Mouse (Mus musculus) hindbrain, embryonic 13.5 days (tissue): ENCODE measurements around the gene Chst11. TPM values are rescaled to one million over a fixed set of nuclear protein-coding genes. Genes with fewer than 3 reads are reported as not detected.

Source experiments
- ATAC-seq: fragments of 200-750 bp; cut with Nextera tagmentation; 2 replicates; pipeline ENCODE4 v1.8.0; 2017; ENCODE audit warnings: moderate TSS enrichment; ENCODE audit not compliant: low FRiP score
- H3K27ac ChIP-seq: fragments of 300-500 bp; sonication (generic); 2 replicates; pipeline ENCODE4 v1.5.1; 2015; ENCODE audit warnings: inconsistent platforms, mild to moderate bottlenecking, moderate library complexity
- H3K27me3 ChIP-seq: fragments of 300-500 bp; sonication (generic); 2 replicates; pipeline ENCODE4 v1.6.1; 2015; ENCODE audit warnings: mild to moderate bottlenecking, inconsistent platforms
- H3K36me3 ChIP-seq: fragments of 300-500 bp; sonication (generic); 2 replicates; pipeline ENCODE4 v1.6.1; 2015; ENCODE audit warnings: mild to moderate bottlenecking, inconsistent platforms
- H3K4me1 ChIP-seq: fragments of 300-500 bp; sonication (generic); replicated peaks from 2 replicates; pipeline ENCODE4 v1.6.1; 2015; ENCODE audit warnings: inconsistent platforms
- H3K4me2 ChIP-seq: fragments of 300-500 bp; sonication (generic); 2 replicates; pipeline ENCODE4 v1.6.1; 2015; ENCODE audit warnings: inconsistent platforms, mild to moderate bottlenecking, moderate library complexity
- H3K4me3 ChIP-seq: fragments of 300-500 bp; sonication (generic); 2 replicates; pipeline ENCODE4 v1.5.1; 2015; ENCODE audit warnings: mild to moderate bottlenecking, inconsistent platforms
- H3K9ac ChIP-seq: fragments of 300-500 bp; sonication (generic); 2 replicates; pipeline ENCODE4 v1.6.1; 2015; ENCODE audit warnings: mild to moderate bottlenecking, inconsistent platforms
- H3K9me3 ChIP-seq: fragments of 300-500 bp; sonication (generic); 2 replicates; pipeline ENCODE4 v1.6.1; 2016; ENCODE audit warnings: inconsistent platforms
- WGBS: fragments of 180-500 bp; shearing (Covaris S2); methylation state at CpG from one replicate; pipeline ENCODE4 v1.1.7; 2015; 5-methylcytosine and 5-hydroxymethylcytosine counted together
- polyA plus RNA-seq: library from polyadenylated mRNA; unstranded; fragments of >200 nt; fragmentation: Nextera tagmentation; extraction: Ambion mirVana; gene quantifications from 2 replicates; pipeline ENCODE4 v1.2.1, GENCODE M21; 2015

Chst11 gene
- polyA plus RNA-seq, 1 experiment from 2014 or later: 2.7 TPM

DNA sequence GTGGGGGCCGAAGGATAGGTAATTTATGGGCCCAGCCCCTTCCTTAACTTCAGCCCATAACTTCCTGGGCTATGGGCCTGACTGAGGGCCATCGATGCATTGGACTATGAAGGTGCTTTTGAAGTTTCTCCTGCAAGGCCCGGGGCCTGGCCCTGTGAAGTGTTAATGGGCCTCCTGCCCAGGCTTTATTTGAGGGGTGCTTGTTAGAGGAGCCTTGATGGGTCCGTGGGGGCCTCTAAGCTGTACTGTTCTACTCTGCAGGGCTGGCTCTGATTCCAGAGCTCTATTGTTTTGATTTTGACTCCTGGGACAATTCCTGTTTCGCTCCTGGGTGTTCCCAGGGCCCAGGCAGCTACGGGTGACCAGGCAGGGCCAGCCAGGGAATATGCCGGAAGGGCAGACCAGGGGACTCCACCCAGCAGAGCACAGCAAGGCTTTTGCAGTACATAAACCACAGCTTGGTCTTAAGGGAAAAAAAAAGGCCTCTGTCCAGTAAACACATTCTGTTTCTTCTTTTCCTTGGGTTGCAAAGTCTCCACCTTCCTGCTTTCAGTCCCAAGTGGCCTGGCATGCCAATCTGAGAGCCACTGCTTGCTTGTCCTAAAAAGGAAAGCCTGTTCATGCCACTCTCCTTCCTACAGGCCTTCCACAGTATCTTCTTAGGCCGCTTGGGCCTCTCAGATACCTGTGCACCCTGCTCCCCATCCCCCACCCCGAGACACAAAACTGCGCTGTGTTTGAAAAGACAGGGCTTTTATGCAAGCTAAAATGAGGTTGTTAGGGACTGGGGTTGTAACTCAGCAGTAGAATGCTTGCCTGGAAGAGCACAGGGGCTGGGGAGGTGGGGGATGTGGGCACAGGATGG lies 57.5 kb downstream of the Chst11 start:
- Histone ChIP-seq H3K27me3 (no peaks in the 10 kb centered on the region), H3K4me2 (no peak overlapping the region), H3K9ac (no peak overlapping the region), H3K36me3 (no peaks in the 10 kb centered on the region), H3K9me3 (no peaks in the 10 kb centered on the region), H3K4me1 (peaks cover 25% of the 10 kb centered on the region), H3K27ac (peak overlapping the region; percentile 36), H3K4me3 (no peak overlapping the region)
- 20% methylated on average over 10 of the region's 10 CpGs for WGBS
- peak; percentile 51; the same call in 1 of the 2 replicates for ATAC-seq

DNA sequence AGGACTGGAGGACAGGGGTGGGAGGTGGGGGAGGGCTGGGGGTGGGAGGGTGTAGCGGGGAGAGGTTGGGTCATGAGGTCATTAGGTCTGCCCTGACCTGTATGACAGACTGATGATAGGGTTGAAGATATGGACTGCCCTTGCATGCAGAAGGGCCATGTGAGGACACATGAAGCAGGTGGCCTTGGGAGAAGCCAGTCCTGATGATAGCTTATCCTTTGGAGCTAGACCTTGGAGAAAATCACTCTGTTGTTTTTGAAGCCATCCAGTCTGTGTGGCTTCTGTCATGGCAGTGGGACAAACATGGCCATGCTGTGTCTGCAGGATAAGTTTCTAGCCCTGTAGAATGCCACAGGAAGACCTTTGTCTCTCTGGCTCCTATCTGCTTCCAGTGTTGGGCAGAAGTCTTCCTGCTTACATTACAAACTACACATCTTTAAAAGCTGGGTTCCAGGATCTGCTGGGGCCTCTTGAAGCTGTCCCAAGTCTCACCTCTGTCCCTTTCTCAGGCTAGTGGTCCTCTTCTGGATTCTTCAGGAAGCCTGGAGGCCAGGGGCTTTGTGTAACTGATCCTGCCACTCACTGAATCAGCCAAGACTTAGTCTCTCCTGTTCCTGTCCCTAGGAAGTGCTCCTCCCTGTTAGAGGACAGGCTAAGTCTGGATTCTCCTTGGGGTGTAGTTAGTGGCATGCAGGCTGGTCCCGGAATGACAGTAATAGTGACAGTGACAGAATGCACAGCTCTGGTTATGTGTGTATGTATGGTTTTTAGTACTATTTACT lies 58.4 kb downstream of the Chst11 start:
- Histone ChIP-seq H3K9ac (no peak overlapping the region), H3K4me3 (no peak overlapping the region)

DNA sequence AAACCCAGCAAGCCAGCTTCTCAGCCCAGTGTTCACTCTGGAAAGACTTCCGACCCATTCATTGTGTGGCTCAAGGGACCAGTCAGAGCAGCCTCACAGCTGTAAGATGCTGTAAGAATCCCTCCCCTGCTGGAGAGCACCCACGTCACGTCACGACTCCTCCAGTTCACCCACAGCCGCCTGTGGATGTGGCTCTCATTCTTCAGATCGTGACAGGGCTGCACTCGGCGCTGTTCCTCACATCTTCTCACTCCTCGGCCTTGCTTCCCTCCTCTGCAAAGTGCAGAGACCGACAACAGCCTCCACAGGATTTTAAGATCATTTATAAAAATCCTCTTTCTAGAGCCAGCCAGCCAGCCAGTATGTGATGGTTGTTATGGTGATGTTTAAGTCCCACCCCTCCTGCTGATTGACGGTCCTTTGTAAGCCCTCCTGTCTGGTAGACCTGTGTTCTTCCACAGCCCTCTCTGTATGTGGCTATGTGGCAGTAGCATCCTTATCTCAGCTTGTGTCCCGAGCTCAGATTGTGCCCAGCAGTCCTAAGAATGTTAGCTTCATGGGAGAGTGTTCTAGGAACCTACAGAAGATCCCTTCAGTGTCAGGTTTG lies 64.0 kb downstream of the Chst11 start:
- no peaks in the 10 kb centered on the region for H3K36me3 ChIP-seq
- H3K27me3 ChIP-seq: no peaks in the 10 kb centered on the region
- peaks cover 18% of the 10 kb centered on the region for H3K4me1 ChIP-seq
- no peak overlapping the region for H3K4me3 ChIP-seq
- peak overlapping the region; percentile 51 for H3K9ac ChIP-seq
- no peaks in the 10 kb centered on the region for H3K9me3 ChIP-seq
- H3K27ac ChIP-seq: peak overlapping the region; percentile 80
- H3K4me2 ChIP-seq: 0 out of 2 replicates have a peak overlapping the region, but pooled peaks have one; percentile 19
- ATAC-seq: peak; percentile 84
- 45% methylated on average over 12 of the region's 12 CpGs for WGBS

More for the DNA sequence above, 58.4 kb downstream of the Chst11 start:
- WGBS: 55% methylated on average over 2 of the region's 2 CpGs
- Histone ChIP-seq H3K27me3 (no peaks in the 10 kb centered on the region), H3K27ac (peak overlapping the region; percentile 36; the same call in 1 of the 2 replicates), H3K36me3 (no peaks in the 10 kb centered on the region), H3K9me3 (no peaks in the 10 kb centered on the region), H3K4me1 (peaks cover 26% of the 10 kb centered on the region), H3K4me2 (no peak overlapping the region)
- ATAC-seq: no peak

DNA sequence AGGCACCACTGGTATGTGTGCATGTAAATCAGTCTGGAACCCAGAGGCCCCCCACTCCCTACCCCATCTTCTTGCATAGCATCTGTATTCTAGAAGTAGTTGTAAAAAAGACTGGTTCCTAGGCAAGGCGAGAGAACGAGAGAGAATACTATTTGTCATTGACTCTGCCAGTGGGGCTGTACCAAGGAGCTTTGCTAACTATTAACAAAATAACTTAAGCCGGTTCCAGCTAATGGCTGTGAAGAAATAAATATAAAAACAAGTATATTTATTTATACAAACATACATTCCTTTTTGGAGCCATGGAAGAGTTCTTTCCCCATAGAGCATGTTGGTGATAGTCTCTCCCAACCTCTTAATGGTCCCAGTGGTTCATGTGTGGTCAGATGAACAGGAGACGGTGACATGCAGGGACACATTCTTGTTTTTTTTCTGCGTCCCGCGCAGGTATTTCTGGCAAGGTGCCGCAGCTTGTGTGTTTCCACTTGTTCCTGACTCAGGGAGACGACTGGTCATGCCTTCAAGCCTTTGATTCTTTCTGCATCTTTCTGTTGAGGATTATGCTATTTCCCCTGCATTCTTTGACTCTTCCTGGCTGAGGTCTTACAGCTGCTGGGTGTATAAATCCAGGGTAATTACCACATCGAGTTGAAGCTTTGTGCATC lies 68.7 kb downstream of the Chst11 start:
- Histone ChIP-seq H3K4me2 (no peak overlapping the region), H3K4me3 (no peak overlapping the region), H3K9me3 (no peaks in the 10 kb centered on the region), H3K27me3 (no peaks in the 10 kb centered on the region), H3K36me3 (no peaks in the 10 kb centered on the region), H3K27ac (no peak overlapping the region), H3K4me1 (peaks cover 24% of the 10 kb centered on the region), H3K9ac (no peak overlapping the region)
- 89% methylated on average over 10 of the region's 10 CpGs for WGBS
- ATAC-seq: no peak

DNA sequence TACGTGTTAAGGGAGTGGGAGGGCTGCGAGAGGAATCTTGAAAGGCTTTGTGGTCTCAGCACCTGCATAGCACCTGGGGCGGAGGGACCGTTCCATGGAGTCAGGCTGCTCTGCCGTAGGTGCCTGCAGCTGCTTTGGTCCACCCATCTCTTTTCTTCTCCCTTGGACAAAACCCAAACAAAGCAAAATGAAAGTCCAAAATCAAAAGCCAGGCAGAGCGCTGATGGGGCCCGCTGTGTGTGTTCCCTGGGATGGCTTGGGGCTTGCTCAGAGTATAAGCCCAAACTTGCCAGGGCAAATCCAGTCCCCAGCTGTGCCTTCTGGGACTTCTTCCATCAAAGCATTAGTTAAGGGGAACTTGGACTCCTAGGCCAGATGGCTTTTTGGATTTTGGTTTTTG lies 71.0 kb downstream of the Chst11 start:
- WGBS: 80% methylated on average over 7 of the region's 7 CpGs
- no peak overlapping the region for H3K9ac ChIP-seq

DNA sequence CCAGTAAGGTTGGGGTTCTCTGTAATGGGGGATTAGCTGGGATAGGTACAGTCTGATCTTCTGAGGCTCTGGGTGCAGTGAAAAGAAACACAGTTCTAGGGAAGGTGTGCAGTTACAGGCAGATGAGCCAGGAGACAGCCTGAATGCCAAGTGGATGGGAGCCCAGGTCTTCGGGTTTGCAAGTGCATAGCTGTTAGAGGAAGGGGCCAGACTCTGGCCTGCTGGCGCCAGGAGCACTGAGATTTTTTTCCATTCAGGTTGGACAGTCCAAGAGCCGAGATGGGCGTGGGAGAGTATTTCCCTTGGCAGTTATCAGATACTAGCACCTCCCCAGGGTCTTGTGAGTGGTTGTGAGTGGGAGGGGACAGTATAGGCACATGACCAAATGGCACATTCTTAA lies 71.6 kb downstream of the Chst11 start:
- Histone ChIP-seq H3K27ac (no peak overlapping the region), H3K27me3 (no peaks in the 10 kb centered on the region), H3K4me2 (no peak overlapping the region), H3K4me1 (peaks cover 27% of the 10 kb centered on the region), H3K9ac (no peak overlapping the region), H3K4me3 (no peak overlapping the region), H3K9me3 (no peaks in the 10 kb centered on the region), H3K36me3 (no peaks in the 10 kb centered on the region)
- no peak for ATAC-seq
- 79% methylated on average over 4 of the region's 4 CpGs for WGBS

More for the DNA sequence above, 71.0 kb downstream of the Chst11 start:
- Histone ChIP-seq H3K9me3 (no peaks in the 10 kb centered on the region), H3K4me3 (no peak overlapping the region), H3K4me1 (peaks cover 26% of the 10 kb centered on the region), H3K36me3 (no peaks in the 10 kb centered on the region), H3K4me2 (no peak overlapping the region), H3K27ac (no peak overlapping the region), H3K27me3 (no peaks in the 10 kb centered on the region)
- ATAC-seq: no peak

DNA sequence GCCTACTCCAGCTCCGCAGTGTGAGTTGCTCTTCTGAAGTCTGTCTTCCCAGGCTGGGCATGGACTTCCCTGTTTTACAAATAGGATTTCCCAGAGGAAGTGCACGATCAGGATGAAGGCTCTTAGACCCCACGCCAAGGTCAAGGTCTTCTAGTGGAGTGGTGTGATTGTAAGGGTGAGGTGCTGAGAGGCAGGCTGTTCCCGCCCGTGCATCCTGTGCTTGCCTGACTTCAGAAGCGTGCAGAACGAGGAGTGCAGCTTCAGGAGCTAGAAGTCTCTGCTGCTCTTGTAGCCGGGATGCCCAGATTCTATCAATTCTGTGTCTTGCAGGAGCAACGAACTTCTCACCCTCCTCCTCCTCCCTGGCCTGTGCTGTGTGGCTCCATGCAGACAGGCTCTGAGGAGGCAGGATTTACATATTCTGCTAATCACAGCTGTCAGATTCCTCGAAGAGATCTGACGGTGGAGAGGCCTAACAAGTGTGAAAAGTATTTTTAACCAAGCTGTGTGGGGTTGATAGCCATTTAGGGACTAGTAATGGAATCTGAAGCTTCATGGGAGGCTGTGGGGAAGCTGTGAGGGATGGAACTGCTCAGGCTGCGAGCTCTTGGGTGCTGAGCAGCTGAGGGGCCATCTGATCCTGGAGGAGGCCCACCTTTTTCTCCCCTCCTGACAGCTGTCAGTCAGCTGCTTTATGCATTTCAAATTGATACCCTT lies 74.9 kb downstream of the Chst11 start:
- H3K27ac ChIP-seq: peak overlapping the region; percentile 1; the same call in 1 of the 2 replicates
- H3K36me3 ChIP-seq: no peaks in the 10 kb centered on the region
- H3K4me3 ChIP-seq: no peak overlapping the region
- H3K4me1 ChIP-seq: peaks cover 39% of the 10 kb centered on the region
- WGBS: 48% methylated on average over 12 of the region's 12 CpGs
- no peaks in the 10 kb centered on the region for H3K9me3 ChIP-seq
- no peak for ATAC-seq
- H3K4me2 ChIP-seq: no peak overlapping the region
- H3K27me3 ChIP-seq: no peaks in the 10 kb centered on the region
- H3K9ac ChIP-seq: no peak overlapping the region

DNA sequence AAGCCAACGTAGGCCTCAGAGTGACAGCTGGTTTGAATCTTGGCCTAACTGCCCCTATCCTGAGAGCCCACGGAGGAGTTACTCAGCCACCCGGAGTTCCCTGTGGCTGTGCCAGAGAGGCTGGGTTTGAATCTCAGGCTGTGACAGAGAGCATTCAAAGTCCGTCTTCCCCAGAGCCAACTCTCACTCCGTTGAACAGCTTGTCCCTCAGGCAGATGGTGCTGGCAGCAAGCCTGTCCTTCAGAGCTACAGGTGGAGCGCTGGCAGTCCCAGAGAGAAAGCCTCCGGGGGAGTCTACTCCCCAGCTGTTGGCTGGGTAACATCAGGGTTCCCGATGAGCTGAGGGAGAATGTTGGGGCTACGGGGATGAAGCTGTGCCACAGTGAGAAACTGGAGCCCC lies 77.0 kb downstream of the Chst11 start:
- Histone ChIP-seq H3K36me3 (no peaks in the 10 kb centered on the region), H3K4me1 (peaks cover 39% of the 10 kb centered on the region), H3K4me3 (no peak overlapping the region), H3K9me3 (no peaks in the 10 kb centered on the region), H3K4me2 (no peak overlapping the region), H3K27ac (no peak overlapping the region), H3K27me3 (no peaks in the 10 kb centered on the region), H3K9ac (no peak overlapping the region)
- 68% methylated on average over 9 of the region's 9 CpGs for WGBS
- no peak for ATAC-seq

DNA sequence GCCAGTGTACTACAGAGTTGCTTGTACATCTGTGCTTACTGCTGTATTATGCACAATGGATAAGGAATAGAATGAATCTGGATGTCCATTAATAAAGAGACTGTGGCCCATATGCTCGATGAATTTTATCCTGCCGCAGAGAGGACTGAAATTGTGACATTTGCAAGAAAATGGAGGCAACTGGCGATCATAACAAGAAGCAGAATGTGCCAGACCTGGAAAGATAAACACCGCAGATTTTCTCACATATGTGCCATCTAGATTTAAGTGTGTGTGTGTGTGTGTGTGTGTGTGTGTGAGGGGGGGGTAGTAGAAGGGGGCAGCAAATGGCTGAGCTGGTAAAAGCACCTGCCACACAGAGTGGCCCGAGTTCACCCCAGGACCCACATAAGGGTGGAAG lies 79.5 kb downstream of the Chst11 start:
- Histone ChIP-seq H3K9me3 (no peaks in the 10 kb centered on the region), H3K27ac (peak overlapping the region; percentile 35; the same call in 1 of the 2 replicates), H3K4me1 (peaks cover 21% of the 10 kb centered on the region), H3K4me2 (no peak overlapping the region), H3K4me3 (no peak overlapping the region), H3K9ac (no peak overlapping the region), H3K27me3 (no peaks in the 10 kb centered on the region), H3K36me3 (no peaks in the 10 kb centered on the region)
- ATAC-seq: no peak
- 84% methylated on average over 5 of the region's 5 CpGs for WGBS

DNA sequence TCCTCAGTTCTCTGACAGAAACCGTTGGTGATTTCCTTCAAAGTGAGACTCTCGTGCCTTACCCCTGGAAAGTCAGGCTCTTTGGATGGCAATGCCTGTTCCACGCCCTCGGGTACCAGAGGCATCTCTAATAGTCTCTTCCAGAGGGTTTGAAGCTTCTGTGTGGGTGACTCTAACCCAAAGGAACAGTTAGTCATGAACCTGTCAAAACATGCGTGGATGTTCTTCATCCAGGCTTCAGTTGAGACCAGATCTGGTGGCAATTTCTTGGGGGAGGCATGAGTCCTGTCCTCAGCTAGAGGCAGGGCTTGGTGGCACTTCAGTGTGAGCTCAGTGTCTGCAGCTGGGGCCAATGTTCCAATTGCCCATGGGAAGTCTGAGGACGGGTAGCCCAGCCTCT lies 80.9 kb downstream of the Chst11 start:
- H3K9ac ChIP-seq: no peak overlapping the region
- H3K4me2 ChIP-seq: no peak overlapping the region
- H3K4me3 ChIP-seq: no peak overlapping the region
- 82% methylated on average over 6 of the region's 6 CpGs for WGBS
- H3K9me3 ChIP-seq: no peaks in the 10 kb centered on the region
- no peaks in the 10 kb centered on the region for H3K36me3 ChIP-seq
- ATAC-seq: no peak
- H3K27me3 ChIP-seq: no peaks in the 10 kb centered on the region
- no peak overlapping the region for H3K27ac ChIP-seq
- H3K4me1 ChIP-seq: peaks cover 13% of the 10 kb centered on the region

DNA sequence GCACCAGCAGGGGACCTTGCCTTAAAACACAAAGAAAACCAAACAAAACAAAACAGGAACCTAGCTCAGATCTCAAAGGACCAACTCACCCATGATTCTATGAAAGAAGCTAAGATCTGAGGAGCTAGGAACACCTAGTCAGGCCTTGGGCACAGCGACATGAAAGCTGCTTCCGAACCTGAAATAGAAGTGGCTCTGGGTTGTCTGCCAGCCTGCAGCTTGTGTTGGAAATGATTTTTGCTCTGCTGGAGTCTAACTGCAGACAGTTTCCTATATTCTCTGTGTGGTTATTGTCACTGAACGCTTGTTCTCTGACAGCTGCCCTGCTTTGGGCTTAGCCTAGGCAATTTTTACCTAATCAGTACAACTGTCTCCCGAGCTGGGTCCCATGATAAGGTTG lies 82.0 kb downstream of the Chst11 start:
- Histone ChIP-seq H3K4me2 (no peak overlapping the region), H3K9me3 (no peaks in the 10 kb centered on the region), H3K4me3 (no peak overlapping the region), H3K36me3 (no peaks in the 10 kb centered on the region), H3K27ac (no peak overlapping the region), H3K27me3 (no peaks in the 10 kb centered on the region), H3K4me1 (peaks cover 17% of the 10 kb centered on the region), H3K9ac (no peak overlapping the region)
- no peak for ATAC-seq
- WGBS: 86% methylated on average over 4 of the region's 4 CpGs
